7 mouse cellular contexts compared by ENCODE assay signal in the genomic region with DNA sequence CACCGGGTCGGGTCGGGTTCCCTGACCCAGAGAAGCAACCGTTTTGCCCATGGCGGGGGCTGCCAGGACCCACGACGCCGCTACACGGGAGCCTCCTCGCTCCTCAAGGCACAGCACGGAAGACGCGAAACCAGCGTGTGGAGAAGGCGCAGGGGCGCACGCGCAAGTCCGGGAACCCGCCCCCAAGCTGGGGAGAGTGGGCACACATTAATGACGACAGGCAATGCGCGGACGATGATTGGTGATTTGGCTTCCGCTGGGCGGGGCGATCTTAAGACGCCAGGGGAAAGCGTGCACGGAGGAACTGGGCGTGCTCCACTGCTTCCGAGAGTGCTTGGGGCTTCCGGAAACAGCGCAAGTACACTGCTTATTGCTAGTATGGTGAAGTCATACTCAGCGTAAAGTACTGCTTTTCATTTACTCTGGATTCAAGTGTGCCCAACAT. TPM values are rescaled to one million over a fixed set of nuclear protein-coding genes. Genes with fewer than 3 reads are reported as not detected.
A peak's percentile ranks its signal among the peaks of the same experiment; 100 is the strongest.
DNase-seq lines count a peak whose midpoint lies in the region; ATAC-seq and TF ChIP-seq lines count a peak whose summit lies in the region.

Gene Ddx10 (minus strand): TSS at position 101 of the 445 bp plus-strand sequence.

- peaks cover 16% of the 10 kb centered on the region for H3K4me1 ChIP-seq in embryonic facial prominence, embryonic 10.5 days
- H3K4me1 ChIP-seq in intestine, postnatal 0 days (replicated peaks; ENCODE audit: control insufficient read depth, insufficient read depth, low read length) = peaks cover 5% of the 10 kb centered on the region; the same call in 1 of the 2 replicates
- peaks cover 12% of the 10 kb centered on the region for H3K4me1 ChIP-seq in midbrain, embryonic 12.5 days
- H3K4me1 ChIP-seq in small intestine, adult 2 months (ENCODE audit: control insufficient read depth, insufficient read depth, insufficient read length, low read length) = peaks cover 2% of the 10 kb centered on the region; the same call in 1 of the 2 replicates

- intact Hi-C loops in left cerebral cortex, postnatal 4 days (cut with DNase I) = no loop called here

- peak; percentile 97 for DNase-seq in adrenal gland, postnatal 10 days
- DNase-seq in embryonic facial prominence, embryonic 10.5 days (ENCODE audit: low spot score) = peak; percentile 97
- peak; percentile 70 for DNase-seq in gonadal fat pad, adult 2 months (ENCODE audit: low read depth)
- DNase-seq in left cerebral cortex, postnatal 4 days = peak; percentile 97

- peak within 1 kb of the TSS; percentile 97 for H3K4me2 ChIP-seq in intestine, postnatal 0 days (replicated peaks; ENCODE audit: low read depth)
- peak within 1 kb of the TSS; percentile 88 for H3K4me2 ChIP-seq in midbrain, embryonic 12.5 days (replicated peaks)

- WGBS in embryonic facial prominence, embryonic 10.5 days = under 1% methylated on average over 35 of the region's 35 CpGs
- under 1% methylated on average over 35 of the region's 35 CpGs for WGBS in intestine, postnatal 0 days
- under 1% methylated on average over 35 of the region's 35 CpGs for WGBS in midbrain, embryonic 12.5 days
- WGBS in small intestine, adult 2 months = under 1% methylated on average over 35 of the region's 35 CpGs

- H3K4me3 ChIP-seq in embryonic facial prominence, embryonic 10.5 days = peak within 1 kb of the TSS; percentile 96
- H3K4me3 ChIP-seq in intestine, postnatal 0 days (ENCODE audit: low read depth, low read length) = peak within 1 kb of the TSS; percentile 90
- peak within 1 kb of the TSS; percentile 90 for H3K4me3 ChIP-seq in midbrain, embryonic 12.5 days
- peak within 1 kb of the TSS; percentile 89 for H3K4me3 ChIP-seq in small intestine, adult 2 months (ENCODE audit: low read depth, low read length)

- no peaks in the 10 kb centered on the region for H3K9me3 ChIP-seq in embryonic facial prominence, embryonic 10.5 days
- no peaks in the 10 kb centered on the region for H3K9me3 ChIP-seq in intestine, postnatal 0 days (ENCODE audit: control insufficient read depth)
- H3K9me3 ChIP-seq in midbrain, embryonic 12.5 days = no peaks in the 10 kb centered on the region

- no peaks in the 10 kb centered on the region for H3K27me3 ChIP-seq in embryonic facial prominence, embryonic 10.5 days (replicated peaks; ENCODE audit: low read depth, poor library complexity, severe bottlenecking)
- H3K27me3 ChIP-seq in intestine, postnatal 0 days (replicated peaks; ENCODE audit: control insufficient read depth, insufficient read depth, low read length) = no peaks in the 10 kb centered on the region
- H3K27me3 ChIP-seq in midbrain, embryonic 12.5 days = no peaks in the 10 kb centered on the region
- no peaks in the 10 kb centered on the region for H3K27me3 ChIP-seq in small intestine, adult 2 months (ENCODE audit: control insufficient read depth, insufficient read depth, low read length)

- peak within 1 kb of the TSS; percentile 80 for H3K27ac ChIP-seq in embryonic facial prominence, embryonic 10.5 days (replicated peaks)
- H3K27ac ChIP-seq in intestine, postnatal 0 days (ENCODE audit: low read depth, low read length) = no peak within 1 kb of the TSS
- H3K27ac ChIP-seq in midbrain, embryonic 12.5 days (replicated peaks) = no peak within 1 kb of the TSS
- H3K27ac ChIP-seq in small intestine, adult 2 months (ENCODE audit: insufficient read depth, low read depth, low read length) = no peak within 1 kb of the TSS

- TF ChIP-seq CTCF in intestine, postnatal 0 days (IDR thresholded peaks at IDR 0.05; ENCODE audit: low read depth) = no peak
- TF ChIP-seq CTCF in small intestine, adult 2 months (IDR thresholded peaks at IDR 0.05; ENCODE audit: extremely low read depth, insufficient read length, insufficient replicate concordance, low read depth, low read length) = no peak

- peak; percentile 45; the same call in 1 of the 2 replicates for TF ChIP-seq POLR2A in small intestine, adult 2 months (IDR thresholded peaks at IDR 0.05; ENCODE audit: low read depth, low read length)

- no peaks in the 10 kb centered on the region for H3K36me3 ChIP-seq in embryonic facial prominence, embryonic 10.5 days (replicated peaks)
- H3K36me3 ChIP-seq in intestine, postnatal 0 days (ENCODE audit: control insufficient read depth, insufficient read depth) = no peaks in the 10 kb centered on the region
- no peaks in the 10 kb centered on the region for H3K36me3 ChIP-seq in midbrain, embryonic 12.5 days
- H3K36me3 ChIP-seq in small intestine, adult 2 months (ENCODE audit: control insufficient read depth, insufficient read depth, low read length) = no peaks in the 10 kb centered on the region

- peak; percentile 100 for ATAC-seq in intestine, postnatal 0 days
- peak; percentile 99 for ATAC-seq in midbrain, embryonic 12.5 days (ENCODE audit: low FRiP score, low read depth)

- H3K9ac ChIP-seq in intestine, postnatal 0 days (ENCODE audit: low read depth, low read length) = peak within 1 kb of the TSS; percentile 60
- H3K9ac ChIP-seq in midbrain, embryonic 12.5 days (replicated peaks) = peak within 1 kb of the TSS; percentile 78

RNA-seq across cellular contexts. Expression of gene Ddx10, which starts in this region (rescaled TPM):
- 10 to 100 TPM; 17.9 to 20.4 TPM for total RNA-seq in adrenal gland, postnatal 10 days (2021)
- polyA plus RNA-seq in embryonic facial prominence, embryonic 10.5 days (2016; fragmentation: Nextera tagmentation; extraction: Ambion mirVana) = 30.3 and 30.8 TPM in 2 replicates
- polyA plus RNA-seq in gonadal fat pad, adult 2 months (2012; rRNA removed) = 2.3 and 2.6 TPM in 2 replicates
- 12.5 and 12.7 TPM in 2 replicates for polyA plus RNA-seq in intestine, postnatal 0 days (2015; fragmentation: Nextera tagmentation; extraction: Ambion mirVana)
- total RNA-seq in left cerebral cortex, postnatal 4 days (2021) = 10 to 100 TPM; 20.6 to 23.4 TPM
- 27.2 and 28.0 TPM in 2 replicates for polyA plus RNA-seq in midbrain, embryonic 12.5 days (2016; fragmentation: Nextera tagmentation; extraction: Ambion mirVana)
- polyA plus RNA-seq in small intestine, adult 2 months (2012; rRNA removed) = 0.15 and 0.39 TPM in 2 replicates
